Mouse (Mus musculus) intestine, embryonic 16.5 days (tissue): Measurements from ENCODE around the gene Myom3. TPM values are rescaled to one million over a fixed set of nuclear protein-coding genes. Genes with fewer than 3 reads are reported as not detected.

Experiments
- ATAC-seq: fragments of 200-750 bp; cut with Nextera tagmentation; 2 replicates; pipeline ENCODE4 v1.8.0; 2017; ENCODE audit warnings: moderate TSS enrichment, moderate library complexity
- H3K27ac ChIP-seq: fragments of 300-500 bp; sonication (generic); 2 replicates; pipeline ENCODE4 v1.5.1; 2014; ENCODE audit warnings: mild to moderate bottlenecking, low read length
- H3K27me3 ChIP-seq: fragments of 300-500 bp; sonication (generic); replicated peaks from 2 replicates; pipeline ENCODE4 v1.6.1; 2014; ENCODE audit warnings: low read length, control low read depth, mixed read lengths; ENCODE audit not compliant: control insufficient read depth, insufficient read depth
- H3K36me3 ChIP-seq: fragments of 300-500 bp; sonication (generic); 2 replicates; pipeline ENCODE4 v1.6.1; 2014; ENCODE audit warnings: low read length, control low read depth; ENCODE audit not compliant: control insufficient read depth, insufficient read depth
- H3K4me1 ChIP-seq: fragments of 300-500 bp; sonication (generic); 2 replicates; pipeline ENCODE4 v1.6.1; 2014; ENCODE audit warnings: low read length, control low read depth, mixed read lengths; ENCODE audit not compliant: control insufficient read depth, insufficient read depth
- H3K4me2 ChIP-seq: fragments of 300-500 bp; sonication (generic); 2 replicates; pipeline ENCODE4 v1.6.1; 2014; ENCODE audit warnings: low read depth, low read length, control low read depth
- H3K4me3 ChIP-seq: fragments of 300-500 bp; sonication (generic); 2 replicates; pipeline ENCODE4 v1.5.1; 2014; ENCODE audit warnings: mild to moderate bottlenecking, low read length
- H3K9ac ChIP-seq: fragments of 300-500 bp; sonication (generic); 2 replicates; pipeline ENCODE4 v1.6.1; 2014; ENCODE audit warnings: low read depth, low read length
- H3K9me3 ChIP-seq: fragments of 300-500 bp; sonication (generic); 2 replicates; pipeline ENCODE4 v1.6.1; 2016; ENCODE audit warnings: low read length, control low read depth; ENCODE audit not compliant: control insufficient read depth
- WGBS: fragments of 180-500 bp; shearing (Covaris S2); extraction: QIAGEN DNeasy Blood & Tissue Kit; methylation state at CpG from one replicate; pipeline ENCODE4 v1.1.7; 2014; 5-methylcytosine and 5-hydroxymethylcytosine counted together
- polyA plus RNA-seq: library from polyadenylated mRNA; unstranded; fragments of >200 nt; fragmentation: Nextera tagmentation; extraction: Ambion mirVana; gene quantifications from 2 replicates; pipeline ENCODE4 v1.2.1, GENCODE M21; 2015

Gene Myom3
- polyA plus RNA-seq, 1 experiment from 2014 or later: 0.88 TPM

DNA sequence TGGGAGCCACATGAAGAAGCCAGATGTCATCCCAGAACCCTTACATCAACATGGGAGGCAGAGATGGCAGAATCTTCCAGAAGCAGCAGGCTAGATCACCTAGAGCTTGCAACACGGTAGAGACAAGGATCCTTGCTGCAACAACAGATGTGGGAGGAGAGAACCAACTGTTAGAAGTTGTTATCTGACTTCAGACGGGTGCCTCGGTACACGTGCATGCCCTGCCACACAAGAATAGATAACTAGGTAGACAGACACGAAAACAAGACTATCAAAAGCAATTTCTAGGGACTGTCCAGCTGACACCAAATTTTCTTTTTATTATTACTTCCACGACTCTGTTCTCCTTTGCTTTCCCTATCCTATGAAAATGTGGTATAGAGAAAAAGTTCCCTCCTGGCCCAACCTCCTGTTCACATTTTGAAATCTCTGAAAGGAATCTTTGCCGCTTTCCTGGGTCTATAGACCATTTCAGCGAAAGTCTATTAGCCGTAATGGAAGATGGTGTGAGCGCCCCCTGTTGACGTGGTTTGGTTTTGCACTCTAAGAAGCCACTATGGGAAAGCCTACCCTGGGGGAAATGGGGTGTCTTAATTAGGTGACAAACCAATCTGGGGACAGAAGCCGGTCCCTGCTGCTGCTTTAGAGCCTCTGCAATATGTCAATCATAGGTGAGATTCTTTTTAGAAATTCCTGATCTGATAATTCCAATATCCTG, 57.5 kb downstream of the Myom3 start:
- no peaks in the 10 kb centered on the region for H3K36me3 ChIP-seq

DNA sequence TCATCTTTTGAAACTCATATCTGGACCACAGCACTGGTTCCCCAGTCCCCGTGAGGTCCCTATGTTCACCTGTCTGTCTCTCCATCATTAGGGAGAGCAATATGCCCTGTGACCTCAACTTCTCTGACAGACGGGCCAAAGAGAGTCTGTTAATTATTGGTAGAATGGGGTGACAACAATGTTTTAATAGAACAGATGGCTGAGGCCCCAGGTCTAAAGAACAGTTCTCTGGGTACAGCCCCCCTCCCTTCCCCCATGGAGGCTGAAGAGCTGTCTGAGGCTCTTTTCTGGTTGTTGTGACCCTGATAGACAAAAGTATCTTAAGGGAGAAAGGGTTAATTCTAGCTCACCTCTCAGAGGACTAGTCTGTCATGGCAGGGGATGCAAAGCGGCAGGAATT, 58.9 kb downstream of the Myom3 start:
- Histone ChIP-seq H3K36me3 (no peaks in the 10 kb centered on the region), H3K9ac (no peak overlapping the region), H3K27me3 (no peaks in the 10 kb centered on the region), H3K27ac (no peak overlapping the region), H3K4me1 (0 out of 2 replicates have a peak, but pooled peaks cover 2% of the 10 kb centered on the region), H3K4me3 (no peak overlapping the region), H3K4me2 (no peak overlapping the region), H3K9me3 (peaks cover 5% of the 10 kb centered on the region; the same call in 1 of the 2 replicates)
- ATAC-seq: no peak
- 69% methylated on average over 3 of the region's 3 CpGs for WGBS

More for the DNA sequence above, 57.5 kb downstream of the Myom3 start:
- Histone ChIP-seq H3K9ac (no peak overlapping the region), H3K4me1 (0 out of 2 replicates have a peak, but pooled peaks cover 2% of the 10 kb centered on the region), H3K27ac (no peak overlapping the region), H3K9me3 (peaks cover 5% of the 10 kb centered on the region; the same call in 1 of the 2 replicates), H3K27me3 (no peaks in the 10 kb centered on the region), H3K4me3 (no peak overlapping the region), H3K4me2 (no peak overlapping the region)
- ATAC-seq: no peak
- WGBS: 39% methylated on average over 12 of the region's 12 CpGs

DNA sequence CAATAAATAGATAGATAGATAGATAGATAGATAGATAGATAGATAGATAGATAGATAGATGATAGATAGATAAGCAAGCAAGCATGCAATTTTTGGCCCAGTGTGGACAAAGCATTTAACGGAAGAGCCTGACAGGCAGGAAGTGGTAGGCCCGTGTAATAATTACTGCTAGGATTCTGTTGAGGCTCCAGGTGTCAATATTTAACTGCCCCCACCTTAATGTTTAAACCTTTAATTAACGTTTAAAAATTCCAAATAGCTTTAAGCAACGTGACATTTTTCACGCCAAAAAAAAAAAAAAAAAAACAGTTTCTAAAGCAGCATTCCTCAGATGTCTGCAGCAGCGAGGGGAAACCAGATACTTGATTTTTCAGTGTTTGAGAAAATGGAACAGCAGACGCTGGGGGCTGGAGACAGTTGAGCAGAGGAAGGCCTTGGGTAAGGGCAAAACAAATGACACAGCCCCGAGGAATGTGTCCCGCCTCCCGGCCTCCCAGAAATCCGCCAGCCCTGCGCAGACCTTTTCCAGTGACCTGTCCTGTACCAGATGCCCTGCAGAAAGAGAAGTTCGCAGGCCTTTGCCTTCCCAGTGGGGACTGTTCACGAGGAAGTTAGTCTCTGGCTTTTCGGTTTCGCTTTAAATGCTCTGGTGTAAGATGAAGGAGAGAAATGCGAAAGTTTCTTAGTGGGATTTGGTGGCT, 60.5 kb downstream of the Myom3 start:
- Histone ChIP-seq H3K9me3 (peaks cover 5% of the 10 kb centered on the region; the same call in 1 of the 2 replicates), H3K4me3 (no peak overlapping the region), H3K36me3 (no peaks in the 10 kb centered on the region), H3K4me2 (no peak overlapping the region), H3K27ac (peak overlapping the region; percentile 77), H3K9ac (no peak overlapping the region; the same call in 1 of the 2 replicates), H3K4me1 (0 out of 2 replicates have a peak, but pooled peaks cover 2% of the 10 kb centered on the region), H3K27me3 (no peaks in the 10 kb centered on the region)
- peak; percentile 44; the same call in 1 of the 2 replicates for ATAC-seq
- WGBS: 43% methylated on average over 17 of the region's 17 CpGs

DNA sequence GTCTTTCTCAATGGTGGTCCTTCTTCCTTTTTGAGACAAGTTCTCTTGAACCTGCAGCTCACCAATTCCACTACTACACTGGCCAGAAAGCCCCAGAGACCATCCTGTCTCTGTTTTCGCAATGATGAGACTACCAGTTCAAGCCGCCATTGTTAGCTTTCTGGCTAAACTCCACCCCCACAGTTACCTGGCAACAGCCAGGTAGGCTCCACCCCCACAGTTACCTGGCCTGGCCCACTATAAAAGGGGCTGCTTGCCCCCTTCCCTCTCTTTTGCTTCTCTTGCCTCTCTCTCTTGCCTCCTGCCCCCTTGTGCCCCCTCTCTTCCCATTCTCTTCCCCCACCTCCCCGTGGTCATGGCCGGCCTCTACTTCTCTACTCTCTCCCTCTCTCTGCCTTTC, 62.3 kb downstream of the Myom3 start:
- Histone ChIP-seq H3K4me1 (0 out of 2 replicates have a peak, but pooled peaks cover 2% of the 10 kb centered on the region), H3K27ac (no peak overlapping the region), H3K4me2 (no peak overlapping the region), H3K9me3 (peaks cover 5% of the 10 kb centered on the region; the same call in 1 of the 2 replicates), H3K36me3 (no peaks in the 10 kb centered on the region), H3K4me3 (no peak overlapping the region), H3K9ac (no peak overlapping the region), H3K27me3 (no peaks in the 10 kb centered on the region)
- 89% methylated on average over 4 of the region's 4 CpGs for WGBS
- no peak for ATAC-seq

DNA sequence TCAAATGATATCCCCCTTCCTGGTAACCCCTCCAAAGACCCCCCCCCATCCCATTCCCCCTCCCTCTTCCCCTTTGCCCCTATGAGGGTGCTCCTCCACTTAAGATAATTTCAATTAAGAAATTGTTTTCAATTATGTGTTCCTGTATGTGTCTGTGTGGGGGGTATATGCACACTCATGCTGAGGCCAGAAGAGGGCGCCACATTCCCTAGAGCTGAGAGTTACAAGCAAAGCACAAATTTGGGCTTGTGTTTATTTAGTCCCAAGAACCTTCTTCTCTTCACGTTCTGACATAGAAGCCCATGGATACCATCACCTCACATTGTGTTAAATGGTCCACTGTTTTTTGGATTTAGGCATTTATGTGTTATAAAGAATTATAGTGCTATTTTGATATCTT, 63.8 kb downstream of the Myom3 start:
- 58% methylated on average over 2 of the region's 2 CpGs for WGBS
- Histone ChIP-seq H3K9me3 (peaks cover 5% of the 10 kb centered on the region; the same call in 1 of the 2 replicates), H3K36me3 (no peaks in the 10 kb centered on the region), H3K4me3 (no peak overlapping the region), H3K9ac (no peak overlapping the region), H3K27me3 (no peaks in the 10 kb centered on the region), H3K27ac (no peak overlapping the region), H3K4me1 (0 out of 2 replicates have a peak, but pooled peaks cover 3% of the 10 kb centered on the region), H3K4me2 (no peak overlapping the region)
- ATAC-seq: no peak

DNA sequence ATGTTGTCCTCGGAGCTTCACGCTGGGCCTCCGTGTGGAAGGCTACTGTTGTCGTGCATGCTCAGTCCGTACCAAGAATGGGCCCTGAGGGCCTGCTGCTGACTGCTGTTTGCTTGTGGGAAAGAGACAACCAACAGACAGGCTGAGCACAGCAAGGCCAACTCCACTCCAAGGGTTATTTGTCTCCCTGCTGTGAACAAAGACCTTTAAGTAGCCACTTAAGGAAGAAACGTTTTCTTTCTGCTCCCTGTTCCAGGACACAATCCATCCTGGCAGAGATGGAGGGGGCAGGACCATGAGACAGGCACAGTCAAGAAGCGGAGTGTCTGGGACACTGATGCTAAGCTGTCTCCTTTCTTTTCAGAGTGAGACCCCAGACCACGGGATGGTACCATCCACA, 64.7 kb downstream of the Myom3 start:
- 50% methylated on average over 8 of the region's 8 CpGs for WGBS
- no peak for ATAC-seq
- no peak overlapping the region for H3K27ac ChIP-seq

DNA sequence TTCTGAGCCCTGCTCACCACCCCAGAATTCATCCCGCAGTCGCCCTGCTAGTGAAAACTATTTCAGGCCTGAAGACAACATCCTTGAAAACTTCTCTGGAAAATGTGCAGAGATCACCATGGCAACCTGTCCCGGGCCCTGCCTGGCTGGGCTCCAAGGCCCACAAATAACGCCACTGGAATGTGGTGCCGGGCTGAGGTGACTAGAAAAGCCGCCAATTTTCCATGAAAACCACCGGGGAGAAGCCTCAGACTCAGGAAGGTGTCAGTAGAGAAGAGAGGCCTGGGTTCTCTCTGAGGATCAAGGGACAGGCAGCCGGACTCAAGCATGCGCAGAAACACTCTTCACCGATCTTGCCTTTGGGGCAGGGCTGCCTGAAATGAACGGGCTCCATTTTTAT, 69.0 kb downstream of the Myom3 start:
- ATAC-seq: peak; percentile 65
- peaks cover 16% of the 10 kb centered on the region; the same call in 1 of the 2 replicates for H3K4me1 ChIP-seq
- peak overlapping the region; percentile 83 for H3K27ac ChIP-seq
- no peak overlapping the region; the same call in 1 of the 2 replicates for H3K9ac ChIP-seq
- no peaks in the 10 kb centered on the region for H3K36me3 ChIP-seq
- no peak overlapping the region for H3K4me3 ChIP-seq
- peak overlapping the region; percentile 30; the same call in 1 of the 2 replicates for H3K4me2 ChIP-seq
- H3K27me3 ChIP-seq: no peaks in the 10 kb centered on the region
- 22% methylated on average over 11 of the region's 11 CpGs for WGBS
- no peaks in the 10 kb centered on the region for H3K9me3 ChIP-seq

More for the DNA sequence above, 64.7 kb downstream of the Myom3 start:
- H3K27me3 ChIP-seq: no peaks in the 10 kb centered on the region
- peaks cover 12% of the 10 kb centered on the region; the same call in 1 of the 2 replicates for H3K4me1 ChIP-seq
- no peak overlapping the region for H3K4me3 ChIP-seq
- H3K9ac ChIP-seq: no peak overlapping the region
- H3K4me2 ChIP-seq: no peak overlapping the region
- H3K9me3 ChIP-seq: no peaks in the 10 kb centered on the region
- H3K36me3 ChIP-seq: no peaks in the 10 kb centered on the region

DNA sequence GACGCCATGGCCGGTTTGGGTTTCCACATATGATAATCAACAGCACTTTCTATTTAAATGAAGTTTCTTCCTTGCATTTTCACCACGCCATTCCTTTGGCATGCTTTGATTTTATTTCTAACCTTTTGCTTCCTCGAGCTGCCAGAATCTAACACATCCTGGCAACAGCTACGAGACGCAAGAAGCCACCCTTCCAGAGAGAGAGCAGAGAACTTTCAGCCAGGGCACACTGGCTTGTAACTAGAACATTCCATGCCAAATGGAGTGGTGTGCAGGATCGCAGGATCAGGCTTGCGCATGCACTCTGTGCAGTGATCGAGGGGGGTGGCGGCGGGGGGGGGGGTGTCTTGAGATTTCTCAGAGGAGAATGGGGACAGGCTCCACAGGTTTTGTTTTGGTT, 72.6 kb downstream of the Myom3 start:
- no peaks in the 10 kb centered on the region for H3K27me3 ChIP-seq
- WGBS: 72% methylated on average over 11 of the region's 11 CpGs

More for the DNA sequence above, 72.6 kb downstream of the Myom3 start:
- peaks cover 17% of the 10 kb centered on the region; the same call in 1 of the 2 replicates for H3K4me1 ChIP-seq
- H3K36me3 ChIP-seq: no peaks in the 10 kb centered on the region
- H3K9me3 ChIP-seq: no peaks in the 10 kb centered on the region
- H3K4me3 ChIP-seq: no peak overlapping the region
- H3K9ac ChIP-seq: no peak overlapping the region
- no peak overlapping the region for H3K27ac ChIP-seq
- no peak overlapping the region for H3K4me2 ChIP-seq
- no peak for ATAC-seq
